Mouse (Mus musculus) bone marrow, adult 2 months (tissue): ENCODE data around the gene Map6.

Experiments
- CTCF ChIP-seq: fragments of 200-500 bp; IDR thresholded peaks from 2 replicates; pipeline ENCODE4 v1.5.1; 2011; ENCODE audit warnings: low read length, control low read depth; ENCODE audit not compliant: control insufficient read depth, insufficient read depth
- POLR2A ChIP-seq: fragments of 200-500 bp; IDR thresholded peaks from 2 replicates; pipeline ENCODE4 v1.6.1; 2011; ENCODE audit warnings: low read depth, mild to moderate bottlenecking, control low read depth, low read length, borderline replicate concordance; ENCODE audit not compliant: control insufficient read depth

GRCm38 (mm10) chr7:99358371-99358770, 91.1 kb downstream of the Map6 start:
- TF ChIP-seq POLR2A (no peak), CTCF (no peak)
